Mouse (Mus musculus) heart, postnatal 0 days (tissue): ENCODE measurements around the gene Egfl7.

Experiments
- CTCF ChIP-seq: IDR thresholded peaks from 2 replicates; pipeline ENCODE4 v1.5.1; 2016; ENCODE audit warnings: antibody characterized with exemption, control low read depth, low read depth
- EP300 ChIP-seq: IDR thresholded peaks from 2 replicates; pipeline ENCODE4 v1.6.1; 2016; ENCODE audit warnings: antibody characterized with exemption, low read depth

GRCm38 (mm10) chr2:26600664-26601063, 20.9 kb downstream of the Egfl7 start:
- TF ChIP-seq CTCF: no peak
- no peak for TF ChIP-seq EP300
